Mouse (Mus musculus) kidney, embryonic 16.5 days (tissue): ENCODE measurements around the gene Anks4b. TPM values are rescaled to one million over a fixed set of nuclear protein-coding genes. Genes with fewer than 3 reads are reported as not detected.

ENCODE experiments used
- ATAC-seq: fragments of 200-750 bp; cut with Nextera tagmentation; 2 replicates; pipeline ENCODE4 v1.8.0; 2017; ENCODE audit warnings: moderate TSS enrichment; ENCODE audit not compliant: low FRiP score, low TSS enrichment
- H3K27ac ChIP-seq: fragments of 300-500 bp; sonication (generic); 2 replicates; pipeline ENCODE4 v1.5.1; 2014; ENCODE audit warnings: low read length
- H3K27me3 ChIP-seq: fragments of 300-500 bp; sonication (generic); 2 replicates; pipeline ENCODE4 v1.6.1; 2014; ENCODE audit warnings: low read length, control low read depth, mixed read lengths; ENCODE audit not compliant: insufficient read depth
- H3K36me3 ChIP-seq: fragments of 300-500 bp; sonication (generic); 2 replicates; pipeline ENCODE4 v1.6.1; 2014; ENCODE audit warnings: low read length, control low read depth, mixed read lengths; ENCODE audit not compliant: insufficient read depth
- H3K4me1 ChIP-seq: fragments of 300-500 bp; sonication (generic); 2 replicates; pipeline ENCODE4 v1.6.1; 2014; ENCODE audit warnings: low read length, control low read depth, mixed read lengths; ENCODE audit not compliant: insufficient read depth
- H3K4me2 ChIP-seq: fragments of 300-500 bp; sonication (generic); replicated peaks from 2 replicates; pipeline ENCODE4 v1.6.1; 2014; ENCODE audit warnings: low read depth, low read length
- H3K4me3 ChIP-seq: fragments of 300-500 bp; sonication (generic); 2 replicates; pipeline ENCODE4 v1.5.1; 2014; ENCODE audit warnings: mild to moderate bottlenecking, low read length
- H3K9ac ChIP-seq: fragments of 300-500 bp; sonication (generic); replicated peaks from 2 replicates; pipeline ENCODE4 v1.6.1; 2014; ENCODE audit warnings: low read length
- H3K9me3 ChIP-seq: fragments of 300-500 bp; sonication (generic); 2 replicates; pipeline ENCODE4 v1.6.1; 2016; ENCODE audit warnings: low read length, control low read depth
- WGBS: fragments of 180-500 bp; shearing (Covaris S2); extraction: QIAGEN DNeasy Blood & Tissue Kit; methylation state at CpG from one replicate; pipeline ENCODE4 v1.1.7; 2014; 5-methylcytosine and 5-hydroxymethylcytosine counted together
- polyA plus RNA-seq: library from polyadenylated mRNA; unstranded; fragments of >200 nt; fragmentation: Nextera tagmentation; extraction: Ambion mirVana; gene quantifications from 2 replicates; pipeline ENCODE4 v1.2.1, GENCODE M21; 2015

Anks4b gene
- polyA plus RNA-seq, 1 experiment from 2014 or later = 3.5 TPM

- H3K36me3 ChIP-seq = no peaks in the 10 kb centered on the region
- H3K4me1 ChIP-seq = peaks cover 5% of the 10 kb centered on the region
- H3K27ac ChIP-seq = no peak within 1 kb of the TSS
- WGBS = 4% methylated on average over 26 of the region's 26 CpGs
- 0 out of 2 replicates have a peak, but pooled peaks cover 3% of the 10 kb centered on the region for H3K27me3 ChIP-seq
- peak; percentile 92 for ATAC-seq
- no peaks in the 10 kb centered on the region for H3K9me3 ChIP-seq
- H3K9ac ChIP-seq = no peak within 1 kb of the TSS
- no peak within 1 kb of the TSS for H3K4me3 ChIP-seq
- H3K4me2 ChIP-seq = no peak within 1 kb of the TSS; the same call in 1 of the 2 replicates
Observed at GRCm38 (mm10) chr7:120203789-120204188, 30.1 kb downstream of the Anks4b start, which contains the start of gene Abca14. TSS of gene Abca14 (plus strand) at chr7:120203961.

- no peak for ATAC-seq
- H3K4me2 ChIP-seq = no peak overlapping the region
Observed at GRCm38 (mm10) chr7:120205989-120206388, 32.3 kb downstream of the Anks4b start.

GRCm38 (mm10) chr7:120228541-120228940 lies 54.9 kb downstream of the Anks4b start:
- H3K4me1 ChIP-seq = no peaks in the 10 kb centered on the region
- H3K27me3 ChIP-seq = no peaks in the 10 kb centered on the region
- no peaks in the 10 kb centered on the region for H3K9me3 ChIP-seq
- no peak overlapping the region for H3K27ac ChIP-seq
- no peak for ATAC-seq
- no peak overlapping the region for H3K9ac ChIP-seq
- no peak overlapping the region for H3K4me2 ChIP-seq
- H3K36me3 ChIP-seq = no peaks in the 10 kb centered on the region
- no peak overlapping the region for H3K4me3 ChIP-seq

More at GRCm38 (mm10) chr7:120205989-120206388, 32.3 kb downstream of the Anks4b start:
- 53% methylated on average over 9 of the region's 9 CpGs for WGBS
- Histone ChIP-seq H3K9me3 (no peaks in the 10 kb centered on the region), H3K4me1 (peaks cover 5% of the 10 kb centered on the region), H3K27ac (no peak overlapping the region), H3K36me3 (no peaks in the 10 kb centered on the region), H3K27me3 (no peaks in the 10 kb centered on the region), H3K9ac (no peak overlapping the region), H3K4me3 (no peak overlapping the region)

Other genes with a start within 250 kb of the Anks4b start
- not detected in 2 replicates for gene Dnah3, start 78.6 kb upstream of the Anks4b start, polyA plus RNA-seq
- 34.3 and 40.4 TPM in 2 replicates for gene Tmem159, start 71.5 kb upstream of the Anks4b start, polyA plus RNA-seq
- gene Zp2, start 28.6 kb upstream of the Anks4b start, polyA plus RNA-seq = not detected in 2 replicates
- 71.3 and 77.0 TPM in 2 replicates for gene Crym, start 28.3 kb downstream of the Anks4b start, polyA plus RNA-seq
- gene Abca14, start 30.1 kb downstream of the Anks4b start, polyA plus RNA-seq = not detected in 2 replicates
- not detected in 2 replicates for gene Abca15, start 154.8 kb downstream of the Anks4b start, polyA plus RNA-seq
- not detected in 2 replicates for gene Abca16, start 235.8 kb downstream of the Anks4b start, polyA plus RNA-seq